Mouse (Mus musculus) brain, embryonic 18.5 days (tissue): ENCODE results near the gene Oas1a.
"Not testable (repeated sequence)": the region's sequence is repeated elsewhere in the genome, so short reads cannot be mapped to it uniquely, and the experiment has no call there.

Source experiments
- DNase-seq: peaks from one replicate; pipeline ENCODE4 v3.0.0-alpha.2; 2012; ENCODE audit warnings: low read depth, low spot score

The Oas1a gene

GRCm38 (mm10) chr5:120893866-120894265 lies 13.5 kb downstream of the Oas1a start:
- DNase-seq, result not testable (repeated sequence)

- no peak for DNase-seq
These were observed 15.1 kb downstream of the Oas1a start for GRCm38 (mm10) chr5:120892243-120892660.

- not testable (repeated sequence) for DNase-seq
These were observed 15.6 kb downstream of the Oas1a start for GRCm38 (mm10) chr5:120891566-120892242.

GRCm38 (mm10) chr5:120890991-120891390 lies 16.3 kb downstream of the Oas1a start:
- DNase-seq, result no peak

DNA sequence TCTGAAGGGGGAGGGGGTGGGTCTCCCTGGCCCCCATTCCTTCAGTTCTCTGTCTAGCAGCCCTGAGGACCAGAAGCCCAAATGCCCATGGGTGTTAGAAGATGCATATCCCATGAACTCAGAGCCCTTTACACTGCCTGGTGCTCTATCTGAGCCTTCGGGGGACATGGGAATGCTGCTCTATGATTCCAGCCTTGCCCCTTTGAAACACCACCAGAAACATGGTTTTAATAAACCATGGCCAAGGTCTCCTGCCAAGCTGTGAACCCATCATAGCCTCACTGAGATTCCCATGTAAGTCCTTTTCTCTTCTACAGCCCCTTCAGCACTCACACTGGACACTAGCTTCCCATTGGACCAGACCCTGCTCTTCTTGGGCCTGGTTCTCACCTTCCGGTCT lies 17.3 kb downstream of the Oas1a start:
- no peak for DNase-seq

DNA sequence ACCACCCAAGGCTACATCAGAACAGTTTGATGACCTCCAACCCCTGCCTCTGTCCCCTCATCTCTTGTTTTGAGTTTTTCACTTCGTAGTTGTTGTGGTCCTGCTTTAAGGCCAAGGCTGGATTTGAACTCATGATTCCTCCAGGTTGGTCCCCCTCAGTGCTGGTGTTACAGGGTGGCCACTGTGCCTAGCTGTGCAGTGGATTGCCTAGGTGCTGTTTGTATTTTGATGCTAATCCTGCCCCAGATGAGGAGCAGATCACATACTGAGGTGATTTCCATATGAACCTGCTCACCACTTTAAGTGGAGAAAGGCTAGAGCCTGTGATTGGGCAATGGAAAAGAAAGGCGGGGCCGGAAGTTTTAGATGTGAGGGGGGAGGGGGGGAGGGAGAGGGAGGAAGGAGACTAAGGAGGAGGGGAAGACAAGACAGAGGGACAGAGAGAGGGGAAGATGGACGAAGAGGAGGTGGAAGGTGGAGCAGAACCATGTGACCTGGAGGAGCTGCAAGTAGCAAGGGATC lies 19.0 kb downstream of the Oas1a start:
- DNase-seq, result not testable (repeated sequence)

DNA sequence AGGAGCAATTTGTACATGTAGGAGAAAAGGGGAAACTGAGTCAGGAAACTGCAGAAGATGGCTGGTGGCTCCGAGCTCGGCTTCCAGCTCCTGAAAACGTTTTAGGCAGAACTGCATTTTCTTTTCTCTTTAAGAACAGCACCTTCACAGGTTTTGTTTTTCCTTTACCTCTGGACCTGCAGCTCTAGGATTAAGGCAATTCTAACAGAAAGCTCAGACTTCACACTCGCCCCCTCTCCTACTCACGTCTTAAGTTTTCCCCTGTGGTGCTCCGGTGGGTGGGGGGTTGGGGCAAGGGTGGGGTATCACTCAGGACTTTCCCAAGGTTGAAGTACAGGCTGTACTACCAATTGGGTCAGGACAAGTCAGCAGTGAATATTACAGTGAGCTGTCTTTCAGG lies 19.5 kb downstream of the Oas1a start:
- no peak for DNase-seq

DNA sequence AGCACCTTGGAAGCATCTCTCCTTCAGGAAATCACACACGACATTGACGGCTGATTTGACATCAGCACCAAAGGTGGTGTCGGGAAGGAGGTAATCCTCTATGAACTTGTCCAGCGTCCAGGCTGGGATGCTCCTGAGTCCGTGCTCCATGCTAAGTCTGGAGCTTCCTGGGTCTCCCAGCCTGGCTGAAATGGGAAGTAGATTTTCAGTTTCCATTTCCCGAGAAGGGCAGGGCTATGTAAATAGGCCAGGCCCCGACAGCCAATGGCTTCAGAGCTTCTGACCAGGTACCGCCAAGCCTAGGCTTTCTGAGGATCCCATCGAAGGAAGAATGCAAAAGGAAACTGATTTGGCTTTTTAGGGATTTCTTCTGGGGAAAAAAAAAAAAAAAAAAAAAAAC lies 19.9 kb downstream of the Oas1a start, which contains the start of gene Oas1g:
Oas1g (minus strand) TSS at position 201 of the 400 bp plus-strand sequence.
- DNase-seq, result not testable (repeated sequence)

DNA sequence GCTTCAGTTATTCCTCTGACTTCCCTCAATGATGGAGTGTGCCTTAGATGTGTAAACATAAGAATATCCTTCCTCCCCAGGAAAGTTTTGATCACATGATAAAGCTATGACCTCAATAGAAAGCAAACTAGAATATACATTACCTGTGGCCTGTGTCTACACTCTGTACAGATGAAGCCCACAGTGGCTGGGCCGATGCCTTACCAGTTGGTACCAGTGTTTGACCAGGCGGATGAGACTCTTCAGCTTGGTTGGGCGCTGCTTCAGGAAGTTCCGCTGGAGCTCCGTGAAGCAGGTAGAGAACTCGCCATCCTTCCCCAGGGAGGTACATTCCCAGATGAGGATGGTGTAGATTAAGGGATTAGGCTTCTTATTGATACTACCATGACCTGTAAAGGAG lies 25.6 kb downstream of the Oas1a start:
- not testable (repeated sequence) for DNase-seq

DNA sequence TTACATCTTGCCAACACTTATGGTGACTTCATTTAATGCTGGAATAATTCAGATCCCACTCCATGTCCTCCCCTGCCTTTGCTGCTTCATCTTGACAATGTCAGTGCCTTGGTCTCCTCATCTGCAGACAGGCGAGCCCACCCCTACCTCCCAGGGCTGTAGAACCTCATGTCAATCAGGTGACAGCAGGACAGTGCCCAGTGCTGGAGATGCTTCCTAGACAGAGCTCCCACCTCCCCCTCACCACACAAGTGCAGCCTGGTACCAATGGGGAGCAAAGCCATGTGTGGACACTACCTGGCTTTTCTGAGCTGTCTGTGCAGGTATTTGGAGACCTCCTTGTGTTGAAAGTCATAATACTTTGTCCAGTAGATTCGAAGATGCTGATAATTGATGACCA lies 28.5 kb downstream of the Oas1a start:
- DNase-seq, result not testable (repeated sequence)

- DNase-seq, result not testable (repeated sequence)
These were observed 29.9 kb downstream of the Oas1a start for GRCm38 (mm10) chr5:120877407-120877806.

DNA sequence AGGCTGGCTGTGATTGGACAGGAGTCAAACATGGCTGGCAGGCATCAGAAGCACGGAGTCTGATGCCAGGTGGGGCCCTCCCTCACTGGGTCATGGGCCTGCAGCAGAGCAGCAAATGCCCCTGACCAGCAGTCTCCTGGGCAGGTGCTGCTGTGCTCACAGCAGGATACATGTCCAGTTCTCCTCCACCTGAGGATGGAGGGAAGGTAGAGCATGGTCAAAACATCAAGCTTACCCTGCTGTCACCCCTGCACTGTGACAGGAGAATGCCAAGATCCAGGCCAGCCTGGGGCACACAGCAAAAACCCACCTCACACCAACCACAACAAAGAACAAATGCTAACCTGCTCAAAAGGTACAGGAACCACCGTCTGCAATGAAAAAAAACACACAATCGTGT lies 30.5 kb downstream of the Oas1a start:
- DNase-seq, result not testable (repeated sequence)

- DNase-seq, result no peak
These were observed 35.9 kb downstream of the Oas1a start for GRCm38 (mm10) chr5:120871469-120871868.

DNA sequence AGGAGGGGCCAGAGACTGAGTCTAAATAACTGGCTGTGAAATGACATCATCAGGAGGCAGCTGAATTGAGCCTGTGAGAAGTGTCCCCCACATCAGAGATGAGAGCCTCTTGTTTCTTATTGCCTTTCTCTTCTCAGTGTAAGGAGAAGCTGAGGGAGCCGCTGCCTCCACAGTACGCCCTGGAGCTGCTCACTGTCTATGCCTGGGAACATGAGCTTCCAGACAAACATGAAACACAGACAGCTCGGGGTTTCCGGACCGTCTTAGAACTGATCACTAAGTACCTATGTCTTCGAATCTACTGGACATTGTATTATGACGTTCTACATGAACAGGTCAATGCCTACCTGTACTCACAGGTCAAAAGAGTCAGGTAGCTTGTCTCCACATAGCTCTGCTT lies 36.5 kb downstream of the Oas1a start:
- no peak for DNase-seq

GRCm38 (mm10) chr5:120870081-120870480 lies 37.2 kb downstream of the Oas1a start:
- no peak for DNase-seq

DNA sequence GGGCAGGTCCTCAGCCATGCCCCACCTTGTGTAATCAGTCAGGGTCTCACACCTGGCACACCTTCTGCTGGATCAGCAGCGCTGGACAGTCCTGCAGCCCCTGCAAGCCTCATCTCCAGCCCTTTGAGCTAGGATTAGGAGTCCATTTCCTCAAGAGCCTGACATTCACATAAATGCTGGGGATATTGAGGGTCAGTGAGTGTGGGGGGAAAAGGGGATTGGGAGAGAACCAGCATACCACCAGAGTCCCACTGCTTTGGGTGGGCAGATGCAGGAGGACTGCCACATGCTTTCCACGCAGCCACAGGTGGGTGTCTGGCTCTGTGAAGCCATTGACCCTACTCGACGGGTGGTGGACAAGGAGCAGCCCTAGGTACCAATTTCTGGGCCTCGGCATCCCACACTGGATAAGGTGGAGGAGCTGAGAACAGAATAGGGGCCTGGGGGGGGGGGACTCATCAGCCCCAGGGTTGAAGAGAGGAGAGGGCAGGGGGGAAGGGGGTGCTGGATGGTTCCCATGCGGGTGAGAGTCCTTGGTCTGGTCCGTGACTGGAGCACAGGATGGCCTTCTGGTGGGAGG lies 37.8 kb downstream of the Oas1a start:
- DNase-seq, result no peak

DNA sequence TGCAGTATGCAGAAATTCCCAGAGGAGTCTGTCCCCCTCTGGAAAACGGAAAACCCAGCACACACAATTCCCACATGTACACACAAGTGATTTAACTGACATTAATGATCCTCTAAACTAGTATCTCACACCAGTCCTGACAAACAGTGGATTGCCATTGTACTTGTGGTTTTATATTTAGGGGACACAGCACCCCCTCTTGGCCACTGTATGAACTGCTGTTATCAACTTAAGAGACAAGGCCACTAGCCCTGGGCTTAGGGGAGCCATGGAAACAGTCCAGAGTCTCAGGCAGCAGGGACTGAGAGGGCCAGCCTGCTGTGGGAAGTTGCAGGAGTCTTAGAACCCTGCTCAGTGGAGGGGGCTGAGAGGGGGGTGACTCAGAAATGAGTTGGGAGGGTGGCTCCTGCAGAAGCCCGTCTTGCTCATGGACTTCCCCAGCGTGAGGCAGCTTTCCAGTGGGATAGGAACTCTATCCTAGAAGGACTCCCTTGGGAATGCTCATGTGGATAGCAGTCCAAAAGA lies 41.9 kb downstream of the Oas1a start:
- DNase-seq, result no peak

DNA sequence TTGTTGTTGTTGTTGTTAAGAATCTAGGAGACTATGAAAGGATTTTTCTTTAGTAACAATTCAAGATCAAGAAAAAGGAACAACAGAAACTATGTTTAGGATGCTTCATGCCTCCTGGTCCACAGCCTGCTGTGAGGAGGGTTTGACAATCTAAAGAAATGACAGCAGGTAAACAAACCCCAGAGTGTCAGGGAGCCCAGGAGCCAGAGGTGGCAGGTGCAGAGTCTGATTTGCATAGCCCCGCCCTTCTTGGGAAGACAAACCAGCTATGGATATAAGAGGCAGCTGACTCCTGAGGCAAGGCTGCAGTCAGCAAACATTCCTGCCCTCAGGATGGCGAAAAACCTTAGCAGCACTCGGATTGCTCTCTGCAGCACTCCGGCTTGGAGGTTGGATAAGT lies 46.2 kb downstream of the Oas1a start, which contains the start of gene Oas1h:
Oas1h (plus strand) TSS at position 301 of the 400 bp plus-strand sequence.
- no peak for DNase-seq

GRCm38 (mm10) chr5:120859241-120859640 lies 48.1 kb downstream of the Oas1a start:
- no peak for DNase-seq

DNA sequence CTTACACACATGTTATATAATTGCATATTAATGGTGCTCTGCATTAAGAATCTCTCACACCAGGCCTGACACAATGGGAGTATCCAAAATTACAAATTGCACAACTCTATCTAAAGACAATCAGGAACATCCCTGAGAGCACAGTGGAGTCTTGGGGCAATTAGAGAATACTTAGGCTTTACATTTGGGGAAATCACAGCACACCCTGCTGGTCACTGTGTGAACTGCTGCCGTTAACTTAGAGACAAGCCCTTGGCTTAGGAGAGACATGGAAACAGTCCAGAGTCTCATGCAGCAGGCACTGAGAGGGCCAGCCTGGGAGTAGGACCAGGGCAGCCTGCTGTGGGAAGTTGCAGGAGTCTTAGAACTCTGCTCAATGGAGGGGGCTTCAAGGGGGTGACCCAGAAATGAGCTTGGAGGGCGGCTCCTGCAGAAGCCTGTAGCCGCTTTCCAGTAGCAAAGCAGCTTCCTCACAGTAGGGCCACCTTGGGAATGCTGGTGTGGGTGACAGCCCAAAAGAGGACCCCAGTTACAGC lies 57.7 kb downstream of the Oas1a start:
- no peak for DNase-seq

DNA sequence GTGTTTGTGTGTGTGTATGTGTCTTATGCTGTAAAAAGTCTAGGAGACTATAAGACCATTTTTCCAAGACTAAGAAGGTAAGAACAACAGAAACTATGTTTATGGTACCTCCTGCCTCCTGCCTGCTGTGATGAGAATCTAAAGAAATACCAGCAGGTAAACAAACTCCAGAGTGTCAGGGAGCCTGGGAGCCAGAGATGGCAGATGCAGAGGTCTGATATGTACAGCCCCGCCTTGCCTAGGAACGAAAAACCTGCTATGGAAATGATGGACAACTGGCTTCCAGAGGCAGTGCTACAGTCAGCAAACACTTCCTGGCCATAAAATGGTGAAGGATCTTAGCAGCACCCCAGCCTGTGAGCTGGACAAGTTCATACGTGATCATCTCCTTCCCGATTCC lies 60.3 kb downstream of the Oas1a start, which contains the start of gene Oas1f:
Oas1f (plus strand) TSS at position 301 of the 400 bp plus-strand sequence.
- no peak for DNase-seq
